Comparison of ENCODE assay signal across 14 mouse cellular contexts in the genomic region with DNA sequence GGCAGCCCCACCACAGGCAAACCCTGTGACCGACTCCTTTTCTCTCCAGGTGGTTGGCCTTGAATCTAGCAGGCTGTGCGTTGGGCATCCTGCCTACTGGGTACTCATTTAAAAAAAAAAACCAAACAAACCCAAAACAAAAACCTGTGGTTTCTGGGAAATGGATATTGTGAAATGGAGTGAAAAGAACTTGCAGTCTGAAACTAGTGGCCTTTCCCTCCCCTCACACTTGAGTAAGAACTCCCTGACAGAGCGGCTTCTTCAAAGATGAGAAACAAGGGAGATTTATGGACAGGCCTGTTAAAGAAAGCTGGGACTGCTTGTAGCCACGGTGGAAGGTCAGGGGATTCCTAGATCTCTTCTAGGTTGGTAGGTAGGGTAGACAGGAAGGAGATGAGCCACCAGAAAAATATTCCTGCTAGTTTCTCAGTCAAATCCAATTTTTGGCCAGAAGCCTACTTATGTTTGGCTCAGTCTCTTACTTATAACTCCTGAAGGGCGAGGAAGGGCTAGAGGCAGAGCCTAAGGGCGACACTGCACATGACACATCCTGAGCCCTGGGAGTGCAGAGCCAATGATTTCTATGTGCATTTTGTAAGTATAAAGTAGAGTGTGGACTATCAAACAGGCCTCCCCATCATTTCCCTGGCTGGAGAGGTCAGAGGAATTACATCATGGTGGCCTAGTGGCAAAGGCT. TPM values are rescaled to one million over a fixed set of nuclear protein-coding genes. Genes with fewer than 3 reads are reported as not detected.
DNase-seq lines count a peak whose midpoint lies in the region; ATAC-seq lines count a peak whose summit lies in the region.
"Had no signal": no experiment of that assay in that cellular context is flagged by ENCODE, and none has a peak within 500 bp of the region (broad histone marks: within the 10 kb centered on the region; RNA-seq: fewer than 3 reads in every experiment).

No protein-coding gene starts in this region.

- ATAC-seq in cerebellum, adult (ENCODE audit: insufficient number of reproducible peaks, low FRiP score, low TSS enrichment), result no peak
- peak; percentile 75 for ATAC-seq in granulocyte monocyte progenitor cell, adult 5-6 weeks (replicated peaks; ENCODE audit: poor library complexity, severe bottlenecking)
- ATAC-seq in heart, embryonic 11.5 days (replicated peaks; ENCODE audit: insufficient number of reproducible peaks, low FRiP score, low TSS enrichment), result no peak
- ATAC-seq: forebrain, embryonic 15.5 days; intestine, embryonic 15.5 days; midbrain, embryonic 15.5 days had no signal

- WGBS in heart, embryonic 11.5 days (ENCODE audit: insufficient replicate concordance), result 84% methylated on average over 6 of the region's 6 CpGs

- H3K27me3 ChIP-seq in heart, embryonic 11.5 days (ENCODE audit: control insufficient read depth, insufficient read depth, low read length), result no peaks in the 10 kb centered on the region
- H3K27me3 ChIP-seq: forebrain, embryonic 15.5 days; intestine, embryonic 15.5 days; midbrain, embryonic 15.5 days had no signal

- H3K27ac ChIP-seq in heart, embryonic 11.5 days (ENCODE audit: low read depth, low read length), result no peak overlapping the region
- H3K27ac ChIP-seq: forebrain, embryonic 15.5 days; intestine, embryonic 15.5 days; midbrain, embryonic 15.5 days had no signal

- H3K4me1 ChIP-seq in heart, embryonic 11.5 days (ENCODE audit: control insufficient read depth, insufficient read depth, low read length), result no peaks in the 10 kb centered on the region
- H3K4me1 ChIP-seq: midbrain, embryonic 15.5 days had no signal

- peaks cover 4% of the 10 kb centered on the region; the same call in 1 of the 2 replicates for H3K36me3 ChIP-seq in heart, embryonic 11.5 days (ENCODE audit: control insufficient read depth, insufficient read depth, low read length)
- H3K36me3 ChIP-seq: forebrain, embryonic 15.5 days; midbrain, embryonic 15.5 days had no signal

- peak; percentile 47 to 57 for DNase-seq in cerebellum, postnatal 10 days
- peak; percentile 20 for DNase-seq in left cerebral cortex, postnatal 4 days
- DNase-seq in left cerebral cortex, adult 8-10 months (ENCODE audit: low spot score in 2 of 2), result no peak
- DNase-seq in 416B (ENCODE audit: low read depth) (peak; percentile 47), MN1 (ENCODE audit: low spot score) (no peak)
- DNase-seq: gastrocnemius, postnatal 36 days; heart, postnatal 10 days had no signal

- intact Hi-C loops in left cerebral cortex, postnatal 4 days (cut with DNase I), result no loop called here

- no peak overlapping the region for H3K9ac ChIP-seq in heart, embryonic 11.5 days (ENCODE audit: low read depth, low read length)
- H3K9ac ChIP-seq: forebrain, embryonic 15.5 days; intestine, embryonic 15.5 days; midbrain, embryonic 15.5 days had no signal

- no peaks in the 10 kb centered on the region for H3K9me3 ChIP-seq in heart, embryonic 11.5 days (replicated peaks; ENCODE audit: control insufficient read depth, low read length)
- H3K9me3 ChIP-seq: forebrain, embryonic 15.5 days; intestine, embryonic 15.5 days; midbrain, embryonic 15.5 days had no signal

- H3K4me2 ChIP-seq in heart, embryonic 11.5 days, result no peak overlapping the region
- H3K4me2 ChIP-seq: forebrain, embryonic 15.5 days; intestine, embryonic 15.5 days; liver, embryonic 11.5 days; midbrain, embryonic 15.5 days had no signal

- H3K4me3 ChIP-seq in heart, embryonic 11.5 days (ENCODE audit: low read depth, low read length), result no peak overlapping the region
- H3K4me3 ChIP-seq: forebrain, embryonic 15.5 days; intestine, embryonic 15.5 days; midbrain, embryonic 15.5 days had no signal

RNA-seq across cellular contexts. Expression of a gene that starts 27.7 kb away (rescaled TPM):
- 10 to 100 TPM; 23.3 to 24.3 TPM for total RNA-seq in left cerebral cortex, postnatal 4 days (2021)
- total RNA-seq in left cerebral cortex, adult 8-10 months (2022), result 10 to 100 TPM; 19.9 to 27.1 (median 24.2) TPM
- total RNA-seq in granulocyte monocyte progenitor cell, adult 5-6 weeks (2014; fragmentation: Nextera tagmentation), result 199 TPM in 2 replicates
- total RNA-seq in granulocyte monocyte progenitor cell, adult 5-6 weeks (2017), result 91.5 and 99.4 TPM in 2 replicates
- 8.0 and 9.6 TPM in 2 replicates for polyA plus RNA-seq in heart, embryonic 11.5 days (2014; fragmentation: Nextera tagmentation; extraction: Ambion mirVana)

Comparison
In these comparisons a context has a peak if more than half of its experiments do, and no peak if none do; other contexts are left out.
1. DNase-seq: peak in cerebellum, postnatal 10 days (2 of 2), left cerebral cortex, postnatal 4 days (single experiment) and 416B (single experiment); none in left cerebral cortex, adult 8-10 months (0 of 2) and MN1 (single experiment).